Mouse (Mus musculus): ENCODE measurements around the gene Fam19a1.

GRCm38 (mm10) chr6:96384441-96384840 is 271.5 kb downstream of the Fam19a1 start:
- no peak for TF ChIP-seq CTCF (IDR thresholded peaks at IDR 0.05; ENCODE audit: low read depth)
- TF ChIP-seq EP300 (IDR thresholded peaks at IDR 0.05; ENCODE audit: low read depth): no peak
